Mouse (Mus musculus): ENCODE data around the gene Ffar1.
"Not testable (repeated sequence)": the region's sequence is repeated elsewhere in the genome, so short reads cannot be mapped to it uniquely, and the experiment has no call there.

The Ffar1 gene

GRCm38 (mm10) chr7:30847934-30848333, 13.4 kb downstream of the Ffar1 start:
- no peak for DNase-seq (ENCODE audit: low read depth)

GRCm38 (mm10) chr7:30847386-30847785, 14.0 kb downstream of the Ffar1 start:
- no peak for DNase-seq (ENCODE audit: low read depth)

GRCm38 (mm10) chr7:30846505-30847053, 14.8 kb downstream of the Ffar1 start:
- DNase-seq (ENCODE audit: low read depth): no peak

GRCm38 (mm10) chr7:30844676-30845297, 16.6 kb downstream of the Ffar1 start:
- no peak for DNase-seq (ENCODE audit: low read depth)

- DNase-seq (ENCODE audit: low read depth): no peak
Measured at GRCm38 (mm10) chr7:30842092-30842491, 19.3 kb downstream of the Ffar1 start.

GRCm38 (mm10) chr7:30841379-30841778, 20.0 kb downstream of the Ffar1 start:
- DNase-seq (ENCODE audit: low read depth): no peak

GRCm38 (mm10) chr7:30840306-30840705, 21.1 kb downstream of the Ffar1 start:
- no peak for DNase-seq (ENCODE audit: low read depth)

GRCm38 (mm10) chr7:30837277-30837676, 24.1 kb downstream of the Ffar1 start:
- no peak for DNase-seq (ENCODE audit: low read depth)

- not testable (repeated sequence) for DNase-seq (ENCODE audit: low read depth)
Measured at GRCm38 (mm10) chr7:30832684-30833083, 28.7 kb downstream of the Ffar1 start.

GRCm38 (mm10) chr7:30832261-30832660, 29.1 kb downstream of the Ffar1 start:
- DNase-seq (ENCODE audit: low read depth): no peak

- no peak for DNase-seq (ENCODE audit: low read depth)
Measured at GRCm38 (mm10) chr7:30829428-30829827, 31.9 kb downstream of the Ffar1 start.

- DNase-seq (ENCODE audit: low read depth): not testable (repeated sequence)
Measured at GRCm38 (mm10) chr7:30828871-30829270, 32.5 kb downstream of the Ffar1 start.

- DNase-seq (ENCODE audit: low read depth): no peak
Measured at GRCm38 (mm10) chr7:30826660-30827059, 34.7 kb downstream of the Ffar1 start.

- DNase-seq (ENCODE audit: low read depth): no peak
Measured at GRCm38 (mm10) chr7:30824306-30824705, 37.1 kb downstream of the Ffar1 start.

GRCm38 (mm10) chr7:30823675-30824074, 37.7 kb downstream of the Ffar1 start, which contains the start of gene Ffar2:
Ffar2 (minus strand) TSS chr7:30823775.
- DNase-seq (ENCODE audit: low read depth): no peak

- DNase-seq (ENCODE audit: low read depth): no peak
Measured at GRCm38 (mm10) chr7:30821532-30821931, 39.8 kb downstream of the Ffar1 start.

GRCm38 (mm10) chr7:30820854-30821445, 40.4 kb downstream of the Ffar1 start:
- no peak for DNase-seq (ENCODE audit: low read depth)

- DNase-seq (ENCODE audit: low read depth): no peak
Measured at GRCm38 (mm10) chr7:30820131-30820530, 41.2 kb downstream of the Ffar1 start.

GRCm38 (mm10) chr7:30812291-30812807, 49.0 kb downstream of the Ffar1 start:
- no peak for DNase-seq (ENCODE audit: low read depth)

GRCm38 (mm10) chr7:30811757-30812290, 49.5 kb downstream of the Ffar1 start:
- DNase-seq (ENCODE audit: low read depth): no peak

GRCm38 (mm10) chr7:30810319-30810718, 51.0 kb downstream of the Ffar1 start:
- peak; percentile 6 for DNase-seq (ENCODE audit: low read depth)
